Mouse (Mus musculus): ENCODE data around the gene Vmn1r73. TPM values are rescaled to one million over a fixed set of nuclear protein-coding genes. Genes with fewer than 3 reads are reported as not detected.

Vmn1r73 gene
- polyA plus RNA-seq (2012), result not detected in 2 replicates

DNA sequence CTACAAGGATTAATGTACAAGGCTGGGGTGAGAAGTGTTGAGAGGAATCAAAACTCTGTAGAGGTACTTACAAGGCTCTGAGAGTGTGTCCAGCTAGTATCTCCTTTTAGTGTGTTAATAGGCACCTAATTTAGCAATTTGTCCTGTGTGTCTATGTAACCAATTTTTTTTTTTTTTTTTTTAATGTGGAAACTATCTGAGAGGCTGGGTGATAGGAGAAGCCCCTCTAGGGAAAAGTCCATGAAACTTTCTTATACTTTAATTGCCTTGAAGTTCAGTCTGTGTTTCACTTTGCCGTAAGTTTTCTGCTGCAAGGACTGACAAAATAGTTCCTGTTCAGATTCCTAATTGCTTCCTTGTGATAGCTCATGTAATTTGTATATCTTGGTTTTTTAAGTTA, at the start of gene Vmn1r73:
Vmn1r73 (plus strand) TSS at position 301 of the 400 bp plus-strand sequence.
- no peak for TF ChIP-seq GATA1 (IDR thresholded peaks at IDR 0.05; ENCODE audit: low read length)
- TF ChIP-seq TAL1 (IDR thresholded peaks at IDR 0.05; ENCODE audit: low read length), result no peak
- no peaks in the 10 kb centered on the region for H3K4me1 ChIP-seq (ENCODE audit: control insufficient read depth)
- peaks cover 2% of the 10 kb centered on the region for H3K9me3 ChIP-seq (ENCODE audit: control insufficient read depth, low read length)

More for the DNA sequence above, at the start of gene Vmn1r73:
- Histone ChIP-seq H3K27me3 (ENCODE audit: control insufficient read depth) (no peaks in the 10 kb centered on the region), H3K36me3 (ENCODE audit: control insufficient read depth) (no peaks in the 10 kb centered on the region), H3K4me3 (replicated peaks) (no peak within 1 kb of the TSS)

Other genes with a start within 250 kb of the Vmn1r73 start
- gene Zscan4-ps2, start 216.0 kb upstream of the Vmn1r73 start, polyA plus RNA-seq (2012), result not detected in 2 replicates
- gene Zscan4-ps3, start 121.0 kb upstream of the Vmn1r73 start, polyA plus RNA-seq (2012), result not detected in 2 replicates
- not detected in 2 replicates for gene Vmn1r72, start 50.1 kb upstream of the Vmn1r73 start, polyA plus RNA-seq (2012)
- gene Vmn1r74, start 103.7 kb downstream of the Vmn1r73 start, polyA plus RNA-seq (2012), result not detected in 2 replicates
- gene Vmn1r75, start 144.4 kb downstream of the Vmn1r73 start, polyA plus RNA-seq (2012), result not detected in 2 replicates
- not detected in 2 replicates for gene Vmn1r76, start 207.9 kb downstream of the Vmn1r73 start, polyA plus RNA-seq (2012)

Measured in erythroblast, embryonic 14.5 days (primary cell).